Mouse (Mus musculus) hindbrain, embryonic 16.5 days (tissue): Measurements from ENCODE around the gene Smarcb1. TPM values are rescaled to one million over a fixed set of nuclear protein-coding genes. Genes with fewer than 3 reads are reported as not detected.
"Not testable (repeated sequence)": the region's sequence is repeated elsewhere in the genome, so short reads cannot be mapped to it uniquely, and the experiment has no call there.

Experiments used
- ATAC-seq: fragments of 200-750 bp; cut with Nextera tagmentation; 2 replicates; pipeline ENCODE4 v1.8.0; 2017; ENCODE audit warnings: moderate TSS enrichment, moderate library complexity
- H3K27ac ChIP-seq: fragments of 300-500 bp; sonication (generic); 2 replicates; pipeline ENCODE4 v1.5.1; 2014; ENCODE audit warnings: low read depth, mild to moderate bottlenecking, control low read depth, low read length, moderate library complexity
- H3K27me3 ChIP-seq: fragments of 300-500 bp; sonication (generic); replicated peaks from 2 replicates; pipeline ENCODE4 v1.6.1; 2014; ENCODE audit warnings: low read length; ENCODE audit not compliant: control insufficient read depth, insufficient read depth
- H3K36me3 ChIP-seq: fragments of 300-500 bp; sonication (generic); 2 replicates; pipeline ENCODE4 v1.6.1; 2014; ENCODE audit warnings: mild to moderate bottlenecking, low read length, moderate library complexity, mixed read lengths; ENCODE audit not compliant: control insufficient read depth, insufficient read depth
- H3K4me1 ChIP-seq: fragments of 300-500 bp; sonication (generic); 2 replicates; pipeline ENCODE4 v1.6.1; 2014; ENCODE audit warnings: low read depth, low read length; ENCODE audit not compliant: control insufficient read depth, insufficient read depth
- H3K4me2 ChIP-seq: fragments of 300-500 bp; sonication (generic); 2 replicates; pipeline ENCODE4 v1.6.1; 2014; ENCODE audit warnings: mild to moderate bottlenecking, low read length, control low read depth, moderate library complexity
- H3K4me3 ChIP-seq: fragments of 300-500 bp; sonication (generic); 2 replicates; pipeline ENCODE4 v1.5.1; 2014; ENCODE audit warnings: mild to moderate bottlenecking, low read length, control low read depth, moderate library complexity
- H3K9ac ChIP-seq: fragments of 300-500 bp; sonication (generic); 2 replicates; pipeline ENCODE4 v1.6.1; 2014; ENCODE audit warnings: low read depth, mild to moderate bottlenecking, control low read depth, low read length, moderate library complexity
- H3K9me3 ChIP-seq: fragments of 300-500 bp; sonication (generic); 2 replicates; pipeline ENCODE4 v1.6.1; 2014; ENCODE audit warnings: mild to moderate bottlenecking, low read length, moderate library complexity; ENCODE audit not compliant: control insufficient read depth
- WGBS: fragments of 180-500 bp; shearing (Covaris S2); extraction: QIAGEN DNeasy Blood & Tissue Kit; methylation state at CpG from one replicate; pipeline ENCODE4 v1.1.7; 2014; 5-methylcytosine and 5-hydroxymethylcytosine counted together
- polyA plus RNA-seq: library from polyadenylated mRNA; unstranded; fragments of >200 nt; fragmentation: Nextera tagmentation; extraction: Ambion mirVana; gene quantifications from 2 replicates; pipeline ENCODE4 v1.2.1, GENCODE M21; 2015

The Smarcb1 gene
- polyA plus RNA-seq, 1 experiment from 2014 or later = 252 TPM

GRCm38 (mm10) chr10:75872025-75872914 lies 49.1 kb downstream of the Smarcb1 start:
- no peak for ATAC-seq
- Histone ChIP-seq H3K4me2 (peak overlapping the region; percentile 76), H3K27ac (peak overlapping the region; percentile 68), H3K27me3 (no peaks in the 10 kb centered on the region), H3K36me3 (no peaks in the 10 kb centered on the region), H3K4me3 (peak overlapping the region; percentile 37), H3K9me3 (no peaks in the 10 kb centered on the region), H3K9ac (peak overlapping the region; percentile 39), H3K4me1 (peaks cover 13% of the 10 kb centered on the region)
- WGBS = 34% methylated on average over 10 of the region's 10 CpGs

- Histone ChIP-seq H3K36me3 (no peaks in the 10 kb centered on the region), H3K4me3 (no peak overlapping the region), H3K27ac (no peak overlapping the region), H3K4me2 (no peak overlapping the region), H3K9me3 (no peaks in the 10 kb centered on the region), H3K27me3 (no peaks in the 10 kb centered on the region), H3K9ac (no peak overlapping the region), H3K4me1 (peaks cover 16% of the 10 kb centered on the region)
- ATAC-seq = no peak
- WGBS = 43% methylated on average over 5 of the region's 5 CpGs
Measured at GRCm38 (mm10) chr10:75861587-75861986, 59.8 kb downstream of the Smarcb1 start.

GRCm38 (mm10) chr10:75860746-75861145 lies 60.7 kb downstream of the Smarcb1 start:
- no peak overlapping the region for H3K9ac ChIP-seq
- H3K9me3 ChIP-seq = no peaks in the 10 kb centered on the region
- no peak overlapping the region for H3K4me3 ChIP-seq
- H3K4me1 ChIP-seq = peaks cover 16% of the 10 kb centered on the region
- no peaks in the 10 kb centered on the region for H3K27me3 ChIP-seq
- ATAC-seq = no peak
- peak overlapping the region; percentile 62 for H3K4me2 ChIP-seq
- peak overlapping the region; percentile 94 for H3K27ac ChIP-seq
- 19% methylated on average over 7 of the region's 7 CpGs for WGBS
- no peaks in the 10 kb centered on the region for H3K36me3 ChIP-seq

- ATAC-seq = peak; percentile 94
- WGBS = 1% methylated on average over 34 of the region's 46 CpGs
- H3K27ac ChIP-seq = peak within 1 kb of the TSS; percentile 94
Measured at GRCm38 (mm10) chr10:75859786-75860470, 61.5 kb downstream of the Smarcb1 start, which contains the start of gene Mif. Mif (minus strand) TSS chr10:75860240.

GRCm38 (mm10) chr10:75859107-75859746 lies 62.2 kb downstream of the Smarcb1 start:
- H3K36me3 ChIP-seq = no peaks in the 10 kb centered on the region
- no peaks in the 10 kb centered on the region for H3K9me3 ChIP-seq
- 3% methylated on average over 27 of the region's 27 CpGs for WGBS
- peak overlapping the region; percentile 62 for H3K4me2 ChIP-seq
- H3K4me3 ChIP-seq = peak overlapping the region; percentile 74
- no peaks in the 10 kb centered on the region for H3K27me3 ChIP-seq
- ATAC-seq = peak; percentile 80
- peak overlapping the region; percentile 94 for H3K27ac ChIP-seq
- peaks cover 16% of the 10 kb centered on the region for H3K4me1 ChIP-seq
- peak overlapping the region; percentile 88 for H3K9ac ChIP-seq

More at GRCm38 (mm10) chr10:75859786-75860470, 61.5 kb downstream of the Smarcb1 start, which contains the start of gene Mif:
- Histone ChIP-seq H3K4me1 (peaks cover 16% of the 10 kb centered on the region), H3K4me3 (peak within 1 kb of the TSS; percentile 74), H3K4me2 (peak within 1 kb of the TSS; percentile 62), H3K9ac (peak within 1 kb of the TSS; percentile 88)
- H3K9me3 ChIP-seq, H3K36me3 ChIP-seq, H3K27me3 ChIP-seq: not testable (repeated sequence)

GRCm38 (mm10) chr10:75857598-75857997 lies 63.8 kb downstream of the Smarcb1 start:
- Histone ChIP-seq H3K4me2 (no peak overlapping the region), H3K27me3 (no peaks in the 10 kb centered on the region), H3K4me1 (peaks cover 16% of the 10 kb centered on the region), H3K9ac (no peak overlapping the region), H3K27ac (no peak overlapping the region), H3K36me3 (no peaks in the 10 kb centered on the region), H3K9me3 (no peaks in the 10 kb centered on the region), H3K4me3 (no peak overlapping the region)
- 91% methylated on average over 4 of the region's 4 CpGs for WGBS
- ATAC-seq = no peak

GRCm38 (mm10) chr10:75856976-75857375 lies 64.4 kb downstream of the Smarcb1 start:
- Histone ChIP-seq H3K9ac (no peak overlapping the region), H3K4me3 (no peak overlapping the region), H3K9me3 (no peaks in the 10 kb centered on the region), H3K27ac (no peak overlapping the region), H3K27me3 (no peaks in the 10 kb centered on the region), H3K4me1 (peaks cover 16% of the 10 kb centered on the region), H3K4me2 (no peak overlapping the region), H3K36me3 (no peaks in the 10 kb centered on the region)
- 85% methylated on average over 3 of the region's 3 CpGs for WGBS
- no peak for ATAC-seq

- Histone ChIP-seq H3K27ac (no peak overlapping the region), H3K36me3 (no peaks in the 10 kb centered on the region), H3K9me3 (no peaks in the 10 kb centered on the region), H3K9ac (no peak overlapping the region), H3K4me1 (peaks cover 17% of the 10 kb centered on the region), H3K4me3 (no peak overlapping the region), H3K27me3 (no peaks in the 10 kb centered on the region), H3K4me2 (no peak overlapping the region)
- WGBS = 84% methylated on average over 11 of the region's 11 CpGs
- ATAC-seq = no peak
Measured at GRCm38 (mm10) chr10:75856155-75856907, 65.1 kb downstream of the Smarcb1 start.
